Mouse (Mus musculus) layer of hippocampus, adult 2 months (tissue): ENCODE data around the gene Brd2. TPM values are rescaled to one million over a fixed set of nuclear protein-coding genes. Genes with fewer than 3 reads are reported as not detected.

Experiments
- DNase-seq, 2 experiments: peaks; one replicate each; pipeline ENCODE4 v3.0.0; 2022; ENCODE audit warnings: low spot score in 2 of 2
- H3K27ac ChIP-seq: fragments of 200-600 bp; 2 replicates; pipeline ENCODE4 v1.8.1; 2022
- H3K4me3 ChIP-seq: fragments of 200-600 bp; 2 replicates; pipeline ENCODE4 v1.8.1; 2022; ENCODE audit warnings: mild to moderate bottlenecking
- CTCF ChIP-seq: fragments of 200-600 bp; conservative IDR thresholded peaks from 2 replicates; pipeline ENCODE4 v1.8.1; 2022; ENCODE audit warnings: antibody characterized with exemption, mild to moderate bottlenecking, moderate library complexity
- total RNA-seq, 2 experiments: library from RNA; stranded (reverse); gene quantifications; 2 replicates each; pipeline ENCODE4 v1.2.3; 2021

Gene Brd2
- total RNA-seq, 2 experiments from 2014 or later, result 196 to 200 TPM

- H3K4me3 ChIP-seq, result no peak overlapping the region
- no peak overlapping the region for H3K27ac ChIP-seq
- TF ChIP-seq CTCF, result no peak
- no peak for DNase-seq
Measured at GRCm38 (mm10) chr17:34083104-34083503, 39.3 kb downstream of the Brd2 start.

GRCm38 (mm10) chr17:34079621-34080020, 42.8 kb downstream of the Brd2 start:
- peak; percentile 37 to 70 for DNase-seq
- no peak for TF ChIP-seq CTCF
- no peak overlapping the region for H3K27ac ChIP-seq
- no peak overlapping the region for H3K4me3 ChIP-seq

GRCm38 (mm10) chr17:34079002-34079401, 43.4 kb downstream of the Brd2 start:
- H3K27ac ChIP-seq, result no peak overlapping the region
- no peak overlapping the region for H3K4me3 ChIP-seq
- DNase-seq, result no peak
- TF ChIP-seq CTCF, result no peak

- no peak overlapping the region for H3K4me3 ChIP-seq
- H3K27ac ChIP-seq, result no peak overlapping the region
- DNase-seq, result no peak
- TF ChIP-seq CTCF, result no peak
Measured at GRCm38 (mm10) chr17:34078148-34078547, 44.3 kb downstream of the Brd2 start.

- no peak overlapping the region for H3K27ac ChIP-seq
- peak; percentile 88 for TF ChIP-seq CTCF
- peak; percentile 66 to 80 for DNase-seq
- H3K4me3 ChIP-seq, result no peak overlapping the region
Measured at GRCm38 (mm10) chr17:34077549-34077948, 44.9 kb downstream of the Brd2 start.

- TF ChIP-seq CTCF, result peak; percentile 90
- no peak overlapping the region for H3K27ac ChIP-seq
- DNase-seq, result peak; percentile 45 to 78
- H3K4me3 ChIP-seq, result no peak overlapping the region
Measured at GRCm38 (mm10) chr17:34075271-34075670, 47.2 kb downstream of the Brd2 start.

- H3K27ac ChIP-seq, result no peak overlapping the region
- no peak overlapping the region for H3K4me3 ChIP-seq
- no peak for DNase-seq
- no peak for TF ChIP-seq CTCF
Measured at GRCm38 (mm10) chr17:34072091-34072490, 50.3 kb downstream of the Brd2 start.

GRCm38 (mm10) chr17:34068864-34069263, 53.6 kb downstream of the Brd2 start:
- Histone ChIP-seq H3K27ac (no peak overlapping the region), H3K4me3 (no peak overlapping the region)
- no peak for DNase-seq
- TF ChIP-seq CTCF, result no peak

Other genes starting within 250 kb of the Brd2 start
- not detected for gene Gm7029, start 248.8 kb downstream of the Brd2 start, total RNA-seq
- 1 to 10 TPM; 1.8 to 3.0 TPM for gene Kifc1, start 232.0 kb downstream of the Brd2 start, total RNA-seq
- under 1 TPM; 0.61 to 0.64 TPM for gene Platr17, start 217.5 kb downstream of the Brd2 start, total RNA-seq
- gene Daxx, start 213.2 kb downstream of the Brd2 start, total RNA-seq, result 10 to 100 TPM; 26.1 to 32.9 TPM
- 10 to 100 TPM; 30.2 to 40.1 TPM for gene Tapbp, start 206.7 kb downstream of the Brd2 start, total RNA-seq
- 10 to 100 TPM; 31.4 to 31.8 TPM for gene Zbtb22, start 206.7 kb downstream of the Brd2 start, total RNA-seq
- gene Rgl2, start 193.1 kb downstream of the Brd2 start, total RNA-seq, result 10 to 100 TPM; 68.9 to 76.4 TPM
- 10 to 100 TPM; 86.5 to 97.4 TPM for gene Pfdn6, start 182.3 kb downstream of the Brd2 start, total RNA-seq
- gene Wdr46, start 182.0 kb downstream of the Brd2 start, total RNA-seq, result 10 to 100 TPM; 14.5 to 18.9 TPM
- 1 to 10 TPM; 6.3 TPM for gene B3galt4, start 171.1 kb downstream of the Brd2 start, total RNA-seq
- gene Vps52, start 166.8 kb downstream of the Brd2 start, total RNA-seq, result 10 to 100 TPM; 84.3 to 92.5 TPM
- 100 to 1,000 TPM; 310 to 336 TPM for gene Rps18, start 166.6 kb downstream of the Brd2 start, total RNA-seq
- 10 to 100 TPM; 20.7 to 22.5 TPM for gene H2-K1, start 122.3 kb downstream of the Brd2 start, total RNA-seq
- gene Ring1, start 98.0 kb downstream of the Brd2 start, total RNA-seq, result 10 to 100 TPM; 39.6 to 45.2 TPM
- 10 to 100 TPM; 55.6 to 59.5 TPM for gene H2-Ke6, start 94.6 kb downstream of the Brd2 start, total RNA-seq
- gene Slc39a7, start 91.0 kb downstream of the Brd2 start, total RNA-seq, result 10 to 100 TPM; 97.7 to 98.9 TPM
- gene Rxrb, start 90.8 kb downstream of the Brd2 start, total RNA-seq, result 10 to 100 TPM; 80.6 to 85.5 TPM
- gene Col11a2, start 83.2 kb downstream of the Brd2 start, total RNA-seq, result 10 to 100 TPM; 18.9 to 23.1 TPM
- under 1 TPM in 1 of 2 experiments, not detected in 1; 0.44 TPM for gene H2-Oa, start 30.3 kb downstream of the Brd2 start, total RNA-seq
- gene H2-DMa, start 3.1 kb downstream of the Brd2 start, total RNA-seq, result 10 to 100 TPM; 26.2 to 33.1 TPM
- under 1 TPM; 0.77 to 0.96 TPM for gene H2-DMb2, start 20.7 kb upstream of the Brd2 start, total RNA-seq
- 1 to 10 TPM; 1.8 to 2.5 TPM for gene H2-DMb1, start 30.4 kb upstream of the Brd2 start, total RNA-seq
- gene Tap1, start 64.9 kb upstream of the Brd2 start, total RNA-seq, result 1 to 10 TPM; 3.3 to 3.4 TPM
- gene Psmb9, start 65.1 kb upstream of the Brd2 start, total RNA-seq, result 1 to 10 TPM; 2.1 to 3.6 TPM
- gene Psmb8, start 75.1 kb upstream of the Brd2 start, total RNA-seq, result 1 to 10 TPM; 2.7 TPM
- gene Tap2, start 80.9 kb upstream of the Brd2 start, total RNA-seq, result 1 to 10 TPM; 7.8 to 9.3 TPM
- gene H2-Ob, start 116.3 kb upstream of the Brd2 start, total RNA-seq, result under 1 TPM in 1 of 2 experiments, not detected in 1; 0.17 TPM
- 1 to 10 TPM; 1.7 to 1.8 TPM for gene H2-Ab1, start 135.1 kb upstream of the Brd2 start, total RNA-seq
- gene H2-Aa, start 165.2 kb upstream of the Brd2 start, total RNA-seq, result 1 to 10 TPM in 1 of 2 experiments, under 1 TPM in 1; 0.66 to 1.2 TPM
- 1 to 10 TPM; 1.0 to 1.3 TPM for gene H2-Eb1, start 183.2 kb upstream of the Brd2 start, total RNA-seq
- not detected for gene H2-Eb2, start 203.0 kb upstream of the Brd2 start, total RNA-seq
- under 1 TPM; 0.51 to 0.76 TPM for gene Btnl2, start 232.2 kb upstream of the Brd2 start, total RNA-seq